In genomic region chr4:46126541-46126940, GRCm38 (mm10) we compare ENCODE assay signal across 9 mouse cellular contexts. TPM values are rescaled to one million over a fixed set of nuclear protein-coding genes. Genes with fewer than 3 reads are reported as not detected.
DNase-seq lines count a peak whose midpoint lies in the region; TF ChIP-seq lines count a peak whose summit lies in the region.
"Had no signal": no experiment of that assay in that cellular context is flagged by ENCODE, and none has a peak within 500 bp of the region (broad histone marks: within the 10 kb centered on the region; RNA-seq: fewer than 3 reads in every experiment).

No protein-coding gene starts in this region.

- in situ Hi-C loops in ES-E14 (cut with MboI; ENCODE audit: low sequenced_read_pairs in 2 of 2, unreplicated experiment in 2 of 2), result no loop called here

- H3K4me3 ChIP-seq in ES-E14 (ENCODE audit: insufficient read depth in 1 of 2, low read depth in 1 of 2, low read length in 2 of 2, poor library complexity in 1 of 2, severe bottlenecking in 1 of 2), result no peak overlapping the region
- H3K4me3 ChIP-seq: midbrain, embryonic 12.5 days had no signal

- peak; percentile 41 for DNase-seq in ES-E14 (ENCODE audit: low read depth, low spot score)
- DNase-seq in adrenal gland, adult 8-10 months, result peak; percentile 28
- peak; percentile 76 for DNase-seq in embryo, embryonic 11 days
- peak; percentile 65 for DNase-seq in heart, adult 8-10 months (ENCODE audit: low spot score)
- DNase-seq in layer of hippocampus, adult 8-10 months (ENCODE audit: low spot score in 2 of 2), result peak; percentile 63 to 82
- peak; percentile 70 for DNase-seq in lung, postnatal 10 days
- peak; percentile 81 to 87 for DNase-seq in right cerebral cortex, postnatal 10 days (ENCODE audit: low spot score in 2 of 2)
- DNase-seq in urinary bladder, postnatal 4 days (ENCODE audit: low spot score in 2 of 2), result peak; percentile 36 to 69

- no peaks in the 10 kb centered on the region for H3K4me1 ChIP-seq in ES-E14 (ENCODE audit: control insufficient read depth in 2 of 2, insufficient read depth in 2 of 2, low read length in 2 of 2, poor library complexity in 1 of 2)
- H3K4me1 ChIP-seq: midbrain, embryonic 12.5 days had no signal

- no peak overlapping the region for H3K9ac ChIP-seq in ES-E14 (ENCODE audit: insufficient read depth, low read depth, low read length, poor library complexity, severe bottlenecking)
- H3K9ac ChIP-seq: midbrain, embryonic 12.5 days had no signal

- no peaks in the 10 kb centered on the region for H3K9me3 ChIP-seq in ES-E14 (ENCODE audit: control insufficient read depth, insufficient read depth, low read depth, low read length)
- H3K9me3 ChIP-seq: midbrain, embryonic 12.5 days had no signal

- no peak overlapping the region for H3K27ac ChIP-seq in ES-E14 (ENCODE audit: insufficient read depth, low read depth, low read length, poor library complexity, severe bottlenecking)
- H3K27ac ChIP-seq: midbrain, embryonic 12.5 days had no signal

- H3K36me3 ChIP-seq in ES-E14 (ENCODE audit: control insufficient read depth, insufficient read depth, low read length, poor library complexity, severe bottlenecking), result peaks cover 33% of the 10 kb centered on the region

TF ChIP-seq in ES-E14, 5 proteins besides CTCF, POLR2A, EP300 and RAD21:
- TF ChIP-seq ZC3H11A (IDR thresholded peaks at IDR 0.05; ENCODE audit: borderline replicate concordance, low read depth, low read length) (peak; percentile 74; the same call in 1 of the 2 replicates), MAFK (IDR thresholded peaks at IDR 0.05; ENCODE audit: insufficient read depth, low read depth, low read length) (no peak)
TF ChIP-seq in ES-E14: peak in this region for 1.

RNA-seq across cellular contexts. Expression of gene Ncbp1, which starts 11.9 kb away (rescaled TPM):
- 80.1 and 83.0 TPM in 2 replicates for total RNA-seq in ES-E14 (2012; rRNA removed)
- total RNA-seq in adrenal gland, adult 8-10 months (2022), result 10 to 100 TPM; 37.2 to 56.6 (median 43.4) TPM
- 10 to 100 TPM; 18.0 to 19.6 (median 19.1) TPM for total RNA-seq in heart, adult 8-10 months (2022)
- total RNA-seq in layer of hippocampus, adult 8-10 months (2022), result 10 to 100 TPM; 46.8 to 57.7 (median 53.6) TPM

RNA-seq across cellular contexts. Expression of gene Tstd2, which starts 12.0 kb away (rescaled TPM):
- total RNA-seq in ES-E14 (2012; rRNA removed), result 21.2 and 28.9 TPM in 2 replicates
- total RNA-seq in adrenal gland, adult 8-10 months (2022), result 10 to 100 TPM; 28.4 to 36.1 (median 33.0) TPM
- 10 to 100 TPM; 12.9 to 19.4 (median 14.8) TPM for total RNA-seq in heart, adult 8-10 months (2022)
- total RNA-seq in layer of hippocampus, adult 8-10 months (2022), result 10 to 100 TPM; 17.1 to 22.0 (median 18.7) TPM

Comparison
In these comparisons a context has a peak if more than half of its experiments do, and no peak if none do; other contexts are left out.
1. DNase-seq: peak in every context shown above with its lines; median percentile 84 in right cerebral cortex, postnatal 10 days; 76 in embryo, embryonic 11 days; 72 in layer of hippocampus, adult 8-10 months; 70 in lung, postnatal 10 days; 65 in heart, adult 8-10 months; 52 in urinary bladder, postnatal 4 days; 41 in ES-E14; 28 in adrenal gland, adult 8-10 months.